Mouse (Mus musculus) urinary bladder, postnatal 36 days (tissue): ENCODE measurements around the gene Ptp4a2.
"Not testable (repeated sequence)": the region's sequence is repeated elsewhere in the genome, so short reads cannot be mapped to it uniquely, and the experiment has no call there.

ENCODE experiments used
- DNase-seq, 2 experiments: peaks; one replicate each; pipeline ENCODE4 v3.0.0; 2022; ENCODE audit warnings: low spot score in 2 of 2, mixed read lengths in 1 of 2

The Ptp4a2 gene

GRCm38 (mm10) chr4:129851861-129852260, 40.8 kb downstream of the Ptp4a2 start:
- no peak for DNase-seq

GRCm38 (mm10) chr4:129853053-129853452, 42.0 kb downstream of the Ptp4a2 start:
- no peak for DNase-seq

GRCm38 (mm10) chr4:129853996-129854395, 43.0 kb downstream of the Ptp4a2 start:
- DNase-seq: no peak

GRCm38 (mm10) chr4:129854615-129855014, 43.6 kb downstream of the Ptp4a2 start:
- DNase-seq: no peak

GRCm38 (mm10) chr4:129855051-129855970, 44.3 kb downstream of the Ptp4a2 start:
- DNase-seq: no peak

- no peak for DNase-seq
Observed at GRCm38 (mm10) chr4:129860456-129860855, 49.4 kb downstream of the Ptp4a2 start.

GRCm38 (mm10) chr4:129861400-129861799, 50.4 kb downstream of the Ptp4a2 start:
- no peak for DNase-seq

- DNase-seq: no peak
Observed at GRCm38 (mm10) chr4:129862357-129862756, 51.3 kb downstream of the Ptp4a2 start.

GRCm38 (mm10) chr4:129866171-129866570, 55.2 kb downstream of the Ptp4a2 start:
- DNase-seq: not testable (repeated sequence)

GRCm38 (mm10) chr4:129868211-129868610, 57.2 kb downstream of the Ptp4a2 start:
- DNase-seq: no peak

- no peak for DNase-seq
Observed at GRCm38 (mm10) chr4:129870483-129870882, 59.5 kb downstream of the Ptp4a2 start.

GRCm38 (mm10) chr4:129872376-129872922, 61.4 kb downstream of the Ptp4a2 start:
- no peak for DNase-seq

- DNase-seq: no peak
Observed at GRCm38 (mm10) chr4:129874805-129875204, 63.8 kb downstream of the Ptp4a2 start.

- DNase-seq: no peak
Observed at GRCm38 (mm10) chr4:129875406-129875805, 64.4 kb downstream of the Ptp4a2 start.

- peak; percentile 69 to 78 for DNase-seq
Observed at GRCm38 (mm10) chr4:129876831-129877764, 66.1 kb downstream of the Ptp4a2 start.

GRCm38 (mm10) chr4:129877967-129878655, 67.1 kb downstream of the Ptp4a2 start:
- no peak for DNase-seq

GRCm38 (mm10) chr4:129878656-129879145, 67.7 kb downstream of the Ptp4a2 start:
- DNase-seq: no peak

- no peak for DNase-seq
Observed at GRCm38 (mm10) chr4:129879206-129879780, 68.3 kb downstream of the Ptp4a2 start.

GRCm38 (mm10) chr4:129880615-129881014, 69.6 kb downstream of the Ptp4a2 start:
- DNase-seq: no peak

GRCm38 (mm10) chr4:129881661-129882060, 70.6 kb downstream of the Ptp4a2 start:
- no peak for DNase-seq
